Mouse (Mus musculus): Measurements from ENCODE around the gene Lcn11.

Lcn11 gene

DNA sequence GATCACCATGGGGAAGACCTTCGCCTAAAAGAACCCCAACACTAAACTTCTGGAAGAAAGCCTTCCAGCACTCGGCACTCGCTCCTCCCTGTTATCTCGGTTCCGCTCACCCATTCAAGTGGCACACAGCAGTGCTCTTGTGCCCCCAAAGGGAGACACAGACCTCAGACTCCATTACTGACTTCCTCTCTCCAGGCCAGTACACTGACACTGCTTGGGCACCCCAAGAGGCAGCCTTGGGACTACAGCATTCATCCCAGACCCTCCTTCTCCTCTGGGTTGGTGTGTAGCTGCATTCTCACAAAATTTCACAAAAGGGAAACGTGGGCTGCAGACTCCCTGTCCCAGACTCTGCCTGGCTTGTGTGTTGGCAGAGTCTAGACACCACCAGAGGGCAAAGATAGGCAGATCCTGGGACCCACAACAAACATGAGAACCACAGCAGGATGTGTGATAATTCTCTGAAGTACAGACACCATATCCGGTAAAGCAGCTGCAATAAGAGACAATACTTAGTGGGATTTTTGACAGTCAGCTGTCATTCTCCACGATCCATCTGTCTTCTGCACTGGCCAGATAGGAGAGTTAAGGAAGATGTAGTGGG is 51.6 kb downstream of the Lcn11 start:
- DNase-seq (ENCODE audit: low spot score), result no peak

All from testis, postnatal 10 days (tissue).